Mouse (Mus musculus): ENCODE measurements around the gene Nfkbib. TPM values are rescaled to one million over a fixed set of nuclear protein-coding genes. Genes with fewer than 3 reads are reported as not detected.

Gene Nfkbib
- polyA plus RNA-seq, 1 experiment from 2014 or later, result 30.5 TPM

DNA sequence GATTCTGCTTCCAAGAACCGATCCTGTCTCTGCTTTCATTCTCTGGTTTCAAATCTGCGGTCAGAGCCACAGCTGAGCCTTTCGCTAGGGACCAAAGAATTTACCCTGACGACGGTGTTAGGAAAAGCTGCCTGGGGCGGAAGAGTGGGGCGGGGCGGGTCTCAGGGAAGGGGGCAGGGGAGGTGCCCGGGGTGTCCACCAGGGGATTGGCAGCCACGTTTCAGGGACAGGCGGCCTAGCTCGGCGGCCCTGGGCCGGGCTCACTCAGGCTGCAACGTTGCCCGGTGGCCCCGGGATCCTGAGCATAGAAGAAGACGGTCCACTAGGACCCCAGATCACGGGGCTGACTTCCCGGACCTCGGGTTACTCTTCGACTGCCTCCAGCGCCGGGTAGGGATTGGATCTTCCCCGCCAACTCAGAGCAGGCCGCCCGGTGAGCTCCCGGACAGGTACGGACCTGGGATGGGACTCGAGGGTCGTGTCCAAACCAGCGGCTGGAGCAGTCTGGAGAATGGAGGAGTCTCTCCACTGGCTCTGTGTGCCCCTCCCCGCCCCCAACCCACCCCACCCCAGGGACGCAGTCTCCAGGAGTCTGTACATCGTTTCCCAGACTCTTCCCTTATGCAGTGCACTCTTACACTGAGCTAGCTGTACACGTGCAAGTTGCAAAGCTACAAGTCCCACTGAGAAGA lies 50.6 kb downstream of the Nfkbib start, which contains the start of gene Fbxo17:
TSS of gene Fbxo17 (plus strand) at position 215 of the 692 bp plus-strand sequence.
- Histone ChIP-seq H3K4me1 (peaks cover 52% of the 10 kb centered on the region), H3K4me2 (peak within 1 kb of the TSS; percentile 85), H3K27me3 (replicated peaks) (no peaks in the 10 kb centered on the region), H3K27ac (replicated peaks) (peak within 1 kb of the TSS; percentile 62), H3K36me3 (no peaks in the 10 kb centered on the region), H3K9ac (peak within 1 kb of the TSS; percentile 87), H3K9me3 (no peaks in the 10 kb centered on the region), H3K4me3 (peak within 1 kb of the TSS; percentile 70)
- peak; percentile 69; the same call in 1 of the 2 replicates for ATAC-seq (ENCODE audit: extremely low read depth, insufficient number of reproducible peaks, low FRiP score, low TSS enrichment)
- 1% methylated on average over 36 of the region's 36 CpGs for WGBS

DNA sequence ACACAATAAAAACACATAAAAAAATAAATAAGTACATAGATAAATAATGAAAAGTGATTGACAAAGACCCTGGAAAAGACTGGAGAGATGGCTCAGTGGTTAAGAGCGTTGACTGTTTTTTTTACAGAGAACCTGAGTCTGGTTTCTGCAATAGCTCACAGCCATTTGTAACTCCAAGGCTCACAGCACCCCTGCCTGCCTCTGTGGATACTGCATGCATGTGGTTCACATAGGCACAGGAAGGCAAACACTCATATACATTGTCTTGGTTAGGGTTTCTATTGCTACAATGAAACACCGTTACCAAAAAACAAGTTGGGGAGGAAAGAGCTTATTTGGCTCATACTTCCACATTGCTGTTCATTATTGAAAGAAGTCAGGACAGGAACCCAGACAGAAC lies 51.7 kb downstream of the Nfkbib start:
- ATAC-seq (ENCODE audit: extremely low read depth, insufficient number of reproducible peaks, low FRiP score, low TSS enrichment), result no peak
- no peak overlapping the region for H3K4me3 ChIP-seq
- H3K9me3 ChIP-seq, result no peaks in the 10 kb centered on the region
- 92% methylated on average over 2 of the region's 2 CpGs for WGBS
- H3K27ac ChIP-seq (replicated peaks), result no peak overlapping the region
- H3K27me3 ChIP-seq (replicated peaks), result no peaks in the 10 kb centered on the region
- no peak overlapping the region for H3K4me2 ChIP-seq
- H3K4me1 ChIP-seq, result peaks cover 52% of the 10 kb centered on the region
- H3K9ac ChIP-seq, result no peak overlapping the region
- no peaks in the 10 kb centered on the region for H3K36me3 ChIP-seq

DNA sequence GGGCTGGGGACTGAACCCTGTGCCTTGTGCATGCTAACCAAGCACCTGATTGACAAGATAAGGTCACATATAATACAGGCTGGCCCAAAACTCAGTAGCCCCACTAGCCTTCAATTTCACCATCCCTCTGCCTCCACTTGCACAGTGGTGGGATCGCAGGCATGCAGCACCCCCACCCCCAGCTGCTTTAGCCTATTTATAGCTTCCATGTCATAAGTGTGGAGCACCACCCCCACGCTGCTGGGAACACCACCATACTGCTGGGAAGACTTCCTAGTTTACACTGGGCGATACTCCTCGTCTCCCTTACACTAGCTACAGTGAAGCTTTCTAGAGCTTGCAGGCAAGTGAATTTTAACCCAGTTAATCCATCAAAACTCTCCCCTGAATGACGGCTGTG lies 52.6 kb downstream of the Nfkbib start:
- H3K27ac ChIP-seq (replicated peaks), result peak overlapping the region; percentile 39; the same call in 1 of the 2 replicates
- H3K36me3 ChIP-seq, result no peaks in the 10 kb centered on the region
- peak overlapping the region; percentile 59; the same call in 1 of the 2 replicates for H3K9ac ChIP-seq
- H3K4me3 ChIP-seq, result no peak overlapping the region
- no peak for ATAC-seq (ENCODE audit: extremely low read depth, insufficient number of reproducible peaks, low FRiP score, low TSS enrichment)
- H3K4me2 ChIP-seq, result peak overlapping the region; percentile 27; the same call in 1 of the 2 replicates
- no peaks in the 10 kb centered on the region for H3K9me3 ChIP-seq
- 32% methylated on average over 5 of the region's 5 CpGs for WGBS
- peaks cover 49% of the 10 kb centered on the region for H3K4me1 ChIP-seq
- no peaks in the 10 kb centered on the region for H3K27me3 ChIP-seq (replicated peaks)

DNA sequence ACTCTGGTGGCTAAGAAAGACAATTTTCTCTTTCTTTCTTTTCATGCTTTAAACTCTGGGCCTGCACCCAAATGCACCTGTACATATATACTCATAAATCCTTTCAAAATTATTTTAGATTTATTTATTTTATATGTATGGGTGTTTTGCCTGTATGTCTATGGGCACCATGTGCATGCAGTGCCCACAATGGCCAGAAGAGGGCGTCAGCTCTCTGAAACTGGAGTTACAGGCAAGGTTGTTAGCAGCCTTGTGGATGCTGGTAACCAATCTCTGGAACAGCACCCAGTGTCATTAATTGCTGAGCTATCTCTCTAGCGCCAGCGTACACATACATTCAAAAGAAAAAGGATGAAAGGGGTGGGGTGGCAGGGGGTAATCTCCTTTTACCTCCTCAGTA lies 56.4 kb downstream of the Nfkbib start:
- WGBS, result 60% methylated on average over 3 of the region's 3 CpGs
- Histone ChIP-seq H3K4me3 (no peak overlapping the region), H3K27me3 (replicated peaks) (no peaks in the 10 kb centered on the region), H3K4me2 (no peak overlapping the region), H3K9ac (no peak overlapping the region), H3K4me1 (peaks cover 31% of the 10 kb centered on the region), H3K36me3 (no peaks in the 10 kb centered on the region), H3K9me3 (0 out of 2 replicates have a peak, but pooled peaks cover 4% of the 10 kb centered on the region), H3K27ac (replicated peaks) (no peak overlapping the region)
- ATAC-seq (ENCODE audit: extremely low read depth, insufficient number of reproducible peaks, low FRiP score, low TSS enrichment), result no peak

DNA sequence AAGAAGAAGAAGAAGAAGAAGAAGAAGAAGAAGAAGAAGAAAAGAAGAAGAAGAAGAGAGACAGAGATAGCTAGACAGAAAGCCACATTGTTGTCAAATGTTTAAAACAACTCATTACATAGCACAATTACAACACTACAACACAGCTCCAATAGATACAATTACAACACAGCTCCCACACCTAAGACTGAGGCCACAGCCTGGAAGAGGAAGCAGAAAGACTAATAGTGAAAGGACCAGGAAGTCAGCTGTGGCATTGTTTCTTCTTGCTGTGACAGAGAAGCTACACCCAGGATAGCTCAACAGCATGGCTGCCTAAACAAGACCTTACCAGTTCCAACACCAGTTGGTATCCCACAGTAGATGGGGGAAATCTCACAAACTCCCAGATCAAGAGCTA lies 57.9 kb downstream of the Nfkbib start:
- H3K4me2 ChIP-seq, result no peak overlapping the region
- no peak overlapping the region for H3K27ac ChIP-seq (replicated peaks)
- H3K4me3 ChIP-seq, result no peak overlapping the region
- peaks cover 20% of the 10 kb centered on the region for H3K4me1 ChIP-seq
- no peaks in the 10 kb centered on the region for H3K36me3 ChIP-seq
- no peak for ATAC-seq (ENCODE audit: extremely low read depth, insufficient number of reproducible peaks, low FRiP score, low TSS enrichment)
- H3K9ac ChIP-seq, result no peak overlapping the region
- H3K27me3 ChIP-seq (replicated peaks), result no peaks in the 10 kb centered on the region
- 0 out of 2 replicates have a peak, but pooled peaks cover 4% of the 10 kb centered on the region for H3K9me3 ChIP-seq

Other genes starting within 250 kb of the Nfkbib start
- gene Ifnl3, start 244.7 kb downstream of the Nfkbib start, polyA plus RNA-seq (2015; fragmentation: Nextera tagmentation; extraction: Ambion mirVana), result not detected in 2 replicates
- gene Sycn, start 226.6 kb downstream of the Nfkbib start, polyA plus RNA-seq (2015; fragmentation: Nextera tagmentation; extraction: Ambion mirVana), result not detected in 2 replicates
- not detected in 2 replicates for gene Nccrp1, start 220.3 kb downstream of the Nfkbib start, polyA plus RNA-seq (2015; fragmentation: Nextera tagmentation; extraction: Ambion mirVana)
- gene Samd4b, start 169.4 kb downstream of the Nfkbib start, polyA plus RNA-seq (2015; fragmentation: Nextera tagmentation; extraction: Ambion mirVana), result 18.7 and 23.3 TPM in 2 replicates
- gene Pak4, start 169.3 kb downstream of the Nfkbib start, polyA plus RNA-seq (2015; fragmentation: Nextera tagmentation; extraction: Ambion mirVana), result 27.9 and 30.5 TPM in 2 replicates
- gene Acp7, start 136.2 kb downstream of the Nfkbib start, polyA plus RNA-seq (2015; fragmentation: Nextera tagmentation; extraction: Ambion mirVana), result not detected in 2 replicates
- gene Fbxo27, start 74.7 kb downstream of the Nfkbib start, polyA plus RNA-seq (2015; fragmentation: Nextera tagmentation; extraction: Ambion mirVana), result 4.2 and 4.7 TPM in 2 replicates
- gene Fbxo17, start 50.7 kb downstream of the Nfkbib start, polyA plus RNA-seq (2015; fragmentation: Nextera tagmentation; extraction: Ambion mirVana), result 10.6 and 11.4 TPM in 2 replicates
- gene Mrps12, start 25.7 kb downstream of the Nfkbib start, polyA plus RNA-seq (2015; fragmentation: Nextera tagmentation; extraction: Ambion mirVana), result 108 and 117 TPM in 2 replicates
- 20.2 and 20.4 TPM in 2 replicates for gene Sars2, start 25.5 kb downstream of the Nfkbib start, polyA plus RNA-seq (2015; fragmentation: Nextera tagmentation; extraction: Ambion mirVana)
- gene Ccer2, start 11.3 kb downstream of the Nfkbib start, polyA plus RNA-seq (2015; fragmentation: Nextera tagmentation; extraction: Ambion mirVana), result not detected in 2 replicates
- 48.9 and 51.5 TPM in 2 replicates for gene Sirt2, start 777 bp downstream of the Nfkbib start, polyA plus RNA-seq (2015; fragmentation: Nextera tagmentation; extraction: Ambion mirVana)
- 2.7 and 3.6 TPM in 2 replicates for gene Rinl, start 21.5 kb upstream of the Nfkbib start, polyA plus RNA-seq (2015; fragmentation: Nextera tagmentation; extraction: Ambion mirVana)
- 168 TPM in 2 replicates for gene Hnrnpl, start 41.0 kb upstream of the Nfkbib start, polyA plus RNA-seq (2015; fragmentation: Nextera tagmentation; extraction: Ambion mirVana)
- gene Ech1, start 57.7 kb upstream of the Nfkbib start, polyA plus RNA-seq (2015; fragmentation: Nextera tagmentation; extraction: Ambion mirVana), result 169 and 182 TPM in 2 replicates
- gene Lgals4, start 66.3 kb upstream of the Nfkbib start, polyA plus RNA-seq (2015; fragmentation: Nextera tagmentation; extraction: Ambion mirVana), result 4.3 and 5.6 TPM in 2 replicates
- gene Lgals7, start 96.3 kb upstream of the Nfkbib start, polyA plus RNA-seq (2015; fragmentation: Nextera tagmentation; extraction: Ambion mirVana), result 1.5 and 1.6 TPM in 2 replicates
- gene Capn12, start 113.9 kb upstream of the Nfkbib start, polyA plus RNA-seq (2015; fragmentation: Nextera tagmentation; extraction: Ambion mirVana), result 0.15 and 0.38 TPM in 2 replicates
- 259 and 266 TPM in 2 replicates for gene Actn4, start 194.8 kb upstream of the Nfkbib start, polyA plus RNA-seq (2015; fragmentation: Nextera tagmentation; extraction: Ambion mirVana)
- gene Eif3k, start 214.4 kb upstream of the Nfkbib start, polyA plus RNA-seq (2015; fragmentation: Nextera tagmentation; extraction: Ambion mirVana), result 257 and 300 TPM in 2 replicates
- gene Map4k1, start 214.5 kb upstream of the Nfkbib start, polyA plus RNA-seq (2015; fragmentation: Nextera tagmentation; extraction: Ambion mirVana), result 3.4 and 5.3 TPM in 2 replicates

All from heart, embryonic 13.5 days (tissue).